Mouse (Mus musculus): ENCODE data around the gene Coa3.

GRCm38 (mm10) chr11:101230526-101230925 lies 48.4 kb downstream of the Coa3 start:
- TF ChIP-seq EP300 (IDR thresholded peaks at IDR 0.05; ENCODE audit: insufficient read depth, low read depth, low read length) (no peak), CTCF (IDR thresholded peaks at IDR 0.05) (no peak)

Data from heart, adult 2 months (tissue).